Mouse (Mus musculus): ENCODE data around the gene Mylk4.

DNA sequence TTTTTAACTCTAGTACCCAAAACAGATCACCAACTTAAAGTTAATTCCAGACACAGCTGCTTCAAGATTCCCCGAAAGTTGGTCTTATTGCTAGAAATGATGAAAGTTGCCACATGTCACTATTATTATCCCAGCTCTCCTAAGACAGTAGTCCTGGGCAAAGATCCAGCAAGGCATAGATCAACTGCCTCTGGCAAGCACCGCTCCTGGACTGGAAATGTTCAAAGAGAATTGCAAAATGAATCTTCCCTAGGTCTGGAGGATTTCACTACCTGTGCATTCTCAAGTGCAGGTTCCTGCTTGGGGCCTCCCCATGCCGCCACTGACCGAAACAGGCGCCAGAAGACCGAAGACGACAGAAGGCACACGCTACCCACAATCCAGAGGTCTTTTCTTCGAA, 7.9 kb downstream of the Mylk4 start:
- no peak for TF ChIP-seq CTCF (IDR thresholded peaks at IDR 0.05; ENCODE audit: low read depth)
- no peak; the same call in 1 of the 2 replicates for TF ChIP-seq EP300 (IDR thresholded peaks at IDR 0.05; ENCODE audit: low read depth)
